Mouse (Mus musculus): ENCODE results near the gene Pemt. TPM values are rescaled to one million over a fixed set of nuclear protein-coding genes. Genes with fewer than 3 reads are reported as not detected.

Gene Pemt
- polyA plus RNA-seq, 1 experiment from 2014 or later: 8.3 TPM

DNA sequence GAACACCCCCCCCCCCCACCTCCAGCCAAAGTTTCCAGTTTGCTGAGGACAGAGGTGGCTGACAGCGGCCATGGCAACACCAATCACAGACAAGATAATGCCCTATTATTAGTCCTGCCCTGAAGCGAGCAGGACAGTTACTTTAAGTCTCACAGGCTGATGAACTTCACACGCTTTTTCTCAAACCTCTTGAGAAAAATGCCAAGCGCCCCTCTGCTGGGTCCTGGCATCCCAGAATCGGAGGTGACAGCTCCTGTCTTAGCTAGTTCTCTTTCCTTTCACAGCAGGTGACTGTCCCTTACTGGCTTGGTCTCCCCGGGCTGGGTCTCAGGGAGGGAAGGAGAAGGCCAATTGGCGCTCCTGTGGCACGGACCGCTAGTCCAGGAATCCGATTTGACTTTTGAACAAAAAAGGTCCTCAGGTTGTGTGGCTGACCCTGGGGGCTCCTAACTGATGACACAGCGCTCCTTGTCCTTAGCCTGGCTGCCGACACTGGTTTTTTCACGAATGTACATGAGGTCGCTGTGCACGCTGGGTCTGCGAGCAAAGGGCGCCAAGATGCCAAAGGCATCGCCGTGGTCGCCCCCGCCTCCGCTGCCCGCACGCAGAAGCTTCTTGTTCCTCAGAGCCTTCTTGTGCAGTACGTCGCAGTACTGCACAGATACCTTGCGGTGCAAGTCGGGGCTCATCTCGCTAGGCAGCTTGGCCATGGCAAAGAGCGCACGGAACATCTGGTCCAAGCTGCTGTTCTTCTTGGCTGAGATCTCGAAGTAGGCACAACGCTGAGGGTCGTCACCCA, 82.7 kb downstream of the Pemt start:
- ATAC-seq (ENCODE audit: low FRiP score, low TSS enrichment) (no peak), DNase-seq (ENCODE audit: low spot score) (no peak)
- Histone ChIP-seq H3K4me3 (ENCODE audit: low read depth, low read length) (peak overlapping the region; percentile 46), H3K9me3 (ENCODE audit: control insufficient read depth, low read length) (no peaks in the 10 kb centered on the region), H3K27ac (replicated peaks) (no peak overlapping the region), H3K27me3 (ENCODE audit: control insufficient read depth, insufficient read depth, low read length) (no peaks in the 10 kb centered on the region), H3K36me3 (ENCODE audit: control insufficient read depth, insufficient read depth, low read length) (peaks cover 9% of the 10 kb centered on the region), H3K4me1 (replicated peaks; ENCODE audit: control insufficient read depth, insufficient read depth) (0 out of 2 replicates have a peak, but pooled peaks cover 2% of the 10 kb centered on the region), H3K9ac (ENCODE audit: low read length) (peak overlapping the region; percentile 52), H3K4me2 (replicated peaks; ENCODE audit: low read depth) (peak overlapping the region; percentile 92)
- TF ChIP-seq CTCF (IDR thresholded peaks at IDR 0.05; ENCODE audit: low read depth) (no peak), EP300 (optimal IDR thresholded peaks at IDR 0.05) (no peak)
- 15% methylated on average over 34 of the region's 34 CpGs for WGBS

DNA sequence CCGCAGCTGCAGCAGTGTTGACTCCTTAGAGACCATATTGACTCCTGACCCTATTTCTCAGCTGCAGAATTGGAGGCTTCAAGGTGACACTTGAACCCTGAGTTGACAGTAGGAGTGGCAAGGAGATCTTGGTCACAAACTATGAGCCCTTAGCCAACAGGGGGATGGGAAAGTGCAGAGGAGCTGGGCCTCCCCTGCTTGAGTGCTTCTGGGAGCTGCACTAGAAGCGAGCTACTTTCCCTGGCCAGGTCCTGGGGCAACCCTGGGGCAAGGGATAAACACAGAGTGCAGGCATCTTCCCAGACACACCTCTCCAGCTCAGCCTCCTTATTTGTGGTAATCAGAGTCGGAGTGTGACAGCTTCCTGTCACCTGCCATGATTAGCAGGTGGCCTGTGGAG, 83.7 kb downstream of the Pemt start:
- WGBS: 85% methylated on average over 3 of the region's 3 CpGs
- ATAC-seq (ENCODE audit: low FRiP score, low TSS enrichment): no peak
- H3K4me2 ChIP-seq (replicated peaks; ENCODE audit: low read depth): no peak overlapping the region
- H3K4me3 ChIP-seq (ENCODE audit: low read depth, low read length): no peak overlapping the region
- H3K27me3 ChIP-seq (ENCODE audit: control insufficient read depth, insufficient read depth, low read length): no peaks in the 10 kb centered on the region
- no peak overlapping the region for H3K9ac ChIP-seq (ENCODE audit: low read length)
- 0 out of 2 replicates have a peak, but pooled peaks cover 2% of the 10 kb centered on the region for H3K4me1 ChIP-seq (replicated peaks; ENCODE audit: control insufficient read depth, insufficient read depth)
- no peak overlapping the region for H3K27ac ChIP-seq (replicated peaks)
- H3K36me3 ChIP-seq (ENCODE audit: control insufficient read depth, insufficient read depth, low read length): peaks cover 9% of the 10 kb centered on the region
- no peaks in the 10 kb centered on the region for H3K9me3 ChIP-seq (ENCODE audit: control insufficient read depth, low read length)
- DNase-seq (ENCODE audit: low spot score): no peak
- TF ChIP-seq EP300 (optimal IDR thresholded peaks at IDR 0.05) (no peak), CTCF (IDR thresholded peaks at IDR 0.05; ENCODE audit: low read depth) (no peak)

DNA sequence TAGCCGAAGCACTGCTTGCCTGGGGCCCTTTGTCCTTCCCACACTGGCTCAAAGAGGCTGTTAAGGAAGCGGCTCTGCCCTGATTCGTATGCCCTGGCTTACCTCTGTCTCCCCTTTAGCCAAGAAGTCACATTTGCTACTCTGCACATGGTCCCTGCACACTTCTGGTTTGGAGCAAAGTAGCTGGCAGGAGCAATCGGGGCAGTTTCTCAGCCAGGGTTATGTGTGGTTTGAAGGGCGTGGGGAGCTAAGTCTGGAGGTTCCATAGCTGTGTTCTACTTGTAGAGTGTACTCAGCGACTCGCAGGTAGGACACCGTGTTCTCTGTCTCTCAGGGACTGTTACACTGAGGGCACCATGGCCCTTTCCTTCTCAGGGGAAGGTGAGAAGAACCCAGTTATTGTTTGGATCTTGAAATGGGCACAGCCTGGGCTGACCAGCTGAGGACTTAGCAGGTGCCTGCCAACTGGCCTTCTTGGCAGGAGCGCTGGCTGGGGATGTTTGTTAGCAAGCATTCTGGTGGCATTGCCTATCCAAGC, 84.9 kb downstream of the Pemt start:
- Histone ChIP-seq H3K9ac (ENCODE audit: low read length) (no peak overlapping the region), H3K4me1 (replicated peaks; ENCODE audit: control insufficient read depth, insufficient read depth) (0 out of 2 replicates have a peak, but pooled peaks cover 2% of the 10 kb centered on the region), H3K27ac (replicated peaks) (no peak overlapping the region), H3K4me3 (ENCODE audit: low read depth, low read length) (no peak overlapping the region), H3K4me2 (replicated peaks; ENCODE audit: low read depth) (no peak overlapping the region), H3K36me3 (ENCODE audit: control insufficient read depth, insufficient read depth, low read length) (peaks cover 9% of the 10 kb centered on the region), H3K27me3 (ENCODE audit: control insufficient read depth, insufficient read depth, low read length) (no peaks in the 10 kb centered on the region), H3K9me3 (ENCODE audit: control insufficient read depth, low read length) (no peaks in the 10 kb centered on the region)
- ATAC-seq (ENCODE audit: low FRiP score, low TSS enrichment) (no peak), DNase-seq (ENCODE audit: low spot score) (no peak)
- 82% methylated on average over 9 of the region's 9 CpGs for WGBS
- TF ChIP-seq EP300 (optimal IDR thresholded peaks at IDR 0.05): no peak
- no peak for TF ChIP-seq CTCF (IDR thresholded peaks at IDR 0.05; ENCODE audit: low read depth)

DNA sequence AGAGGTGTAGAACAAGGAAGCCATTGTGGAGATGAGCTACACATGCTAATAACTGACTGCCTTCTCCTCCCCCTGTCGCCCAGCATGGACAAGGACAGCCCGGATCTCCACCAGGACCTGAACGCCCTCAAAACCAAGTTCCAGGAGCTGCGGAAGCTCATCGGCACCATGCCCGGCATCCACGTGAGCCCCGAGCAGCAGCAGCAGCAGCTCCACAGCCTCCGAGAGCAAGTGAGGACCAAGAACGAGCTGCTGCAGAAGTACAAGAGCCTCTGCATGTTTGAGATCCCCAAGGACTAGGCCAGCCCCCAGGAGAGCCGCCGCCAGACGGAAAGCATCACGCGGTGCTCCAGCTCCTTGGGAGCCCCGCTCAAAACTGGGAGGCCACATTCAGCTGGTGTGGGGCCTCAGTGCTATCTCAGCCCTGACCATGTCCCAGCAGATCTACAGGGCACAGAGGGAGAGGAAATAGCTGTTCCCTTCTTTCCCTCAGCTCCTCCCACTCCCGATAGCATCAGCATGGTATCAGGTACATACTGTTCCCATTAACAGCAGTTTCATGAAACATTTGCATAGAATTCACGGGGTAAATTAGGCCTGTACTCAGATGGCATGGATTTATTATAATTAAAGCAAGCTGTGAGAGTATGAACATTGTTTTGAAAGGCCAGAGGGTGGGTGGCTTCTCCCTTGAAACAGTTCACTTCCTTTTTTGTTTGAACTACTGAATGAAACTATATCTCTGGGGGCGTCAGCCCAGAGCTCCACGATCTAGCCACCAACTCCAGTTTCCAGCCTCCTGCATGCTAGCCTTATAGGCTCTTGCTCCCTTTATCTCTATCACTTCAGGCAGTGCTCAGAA, 85.6 kb downstream of the Pemt start:
- 0 out of 2 replicates have a peak, but pooled peaks cover 2% of the 10 kb centered on the region for H3K4me1 ChIP-seq (replicated peaks; ENCODE audit: control insufficient read depth, insufficient read depth)
- H3K4me2 ChIP-seq (replicated peaks; ENCODE audit: low read depth): no peak overlapping the region
- TF ChIP-seq CTCF (IDR thresholded peaks at IDR 0.05; ENCODE audit: low read depth) (no peak), EP300 (optimal IDR thresholded peaks at IDR 0.05) (no peak)
- peaks cover 9% of the 10 kb centered on the region for H3K36me3 ChIP-seq (ENCODE audit: control insufficient read depth, insufficient read depth, low read length)
- no peak overlapping the region for H3K9ac ChIP-seq (ENCODE audit: low read length)
- ATAC-seq (ENCODE audit: low FRiP score, low TSS enrichment) (no peak), DNase-seq (ENCODE audit: low spot score) (no peak)
- H3K27me3 ChIP-seq (ENCODE audit: control insufficient read depth, insufficient read depth, low read length): no peaks in the 10 kb centered on the region
- no peaks in the 10 kb centered on the region for H3K9me3 ChIP-seq (ENCODE audit: control insufficient read depth, low read length)
- 86% methylated on average over 20 of the region's 20 CpGs for WGBS
- H3K27ac ChIP-seq (replicated peaks): no peak overlapping the region
- H3K4me3 ChIP-seq (ENCODE audit: low read depth, low read length): no peak overlapping the region

DNA sequence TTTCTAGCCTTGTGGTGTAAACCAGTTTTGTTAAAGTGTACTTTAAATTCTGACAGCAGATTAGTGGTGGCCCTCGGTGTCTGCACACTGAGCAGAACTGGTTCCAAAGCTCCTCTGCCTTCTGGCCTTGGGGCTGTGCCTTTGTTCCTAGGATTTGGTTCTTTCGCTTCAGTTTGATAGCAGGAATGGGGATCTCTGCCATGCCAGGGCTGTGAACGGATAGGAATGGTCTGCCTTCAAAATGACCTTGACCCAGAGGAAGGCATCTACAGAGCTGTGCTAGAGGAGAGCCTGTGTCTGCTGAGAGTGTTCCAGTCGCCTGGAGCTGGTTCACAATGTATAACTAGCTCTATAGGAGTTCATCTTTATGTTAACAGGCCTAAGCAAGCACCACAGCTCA, 86.8 kb downstream of the Pemt start:
- H3K36me3 ChIP-seq (ENCODE audit: control insufficient read depth, insufficient read depth, low read length): peaks cover 9% of the 10 kb centered on the region
- H3K9ac ChIP-seq (ENCODE audit: low read length): no peak overlapping the region
- ATAC-seq (ENCODE audit: low FRiP score, low TSS enrichment) (no peak), DNase-seq (ENCODE audit: low spot score) (no peak)
- no peak overlapping the region for H3K4me2 ChIP-seq (replicated peaks; ENCODE audit: low read depth)
- H3K27me3 ChIP-seq (ENCODE audit: control insufficient read depth, insufficient read depth, low read length): no peaks in the 10 kb centered on the region
- no peak overlapping the region; the same call in 1 of the 2 replicates for H3K27ac ChIP-seq (replicated peaks)
- no peak overlapping the region for H3K4me3 ChIP-seq (ENCODE audit: low read depth, low read length)
- no peak for TF ChIP-seq EP300 (optimal IDR thresholded peaks at IDR 0.05)
- no peak for TF ChIP-seq CTCF (IDR thresholded peaks at IDR 0.05; ENCODE audit: low read depth)
- no peaks in the 10 kb centered on the region for H3K9me3 ChIP-seq (ENCODE audit: control insufficient read depth, low read length)
- 64% methylated on average over 4 of the region's 4 CpGs for WGBS
- H3K4me1 ChIP-seq (replicated peaks; ENCODE audit: control insufficient read depth, insufficient read depth): 0 out of 2 replicates have a peak, but pooled peaks cover 2% of the 10 kb centered on the region
